Mouse (Mus musculus) hindbrain, embryonic 13.5 days (tissue): ENCODE data around the gene Mllt6. TPM values are rescaled to one million over a fixed set of nuclear protein-coding genes. Genes with fewer than 3 reads are reported as not detected.
"Not testable (repeated sequence)": the region's sequence is repeated elsewhere in the genome, so short reads cannot be mapped to it uniquely, and the experiment has no call there.

ENCODE experiments used
- ATAC-seq: fragments of 200-750 bp; cut with Nextera tagmentation; 2 replicates; pipeline ENCODE4 v1.8.0; 2017; ENCODE audit warnings: moderate TSS enrichment; ENCODE audit not compliant: low FRiP score
- H3K27ac ChIP-seq: fragments of 300-500 bp; sonication (generic); 2 replicates; pipeline ENCODE4 v1.5.1; 2015; ENCODE audit warnings: inconsistent platforms, mild to moderate bottlenecking, moderate library complexity
- H3K27me3 ChIP-seq: fragments of 300-500 bp; sonication (generic); 2 replicates; pipeline ENCODE4 v1.6.1; 2015; ENCODE audit warnings: mild to moderate bottlenecking, inconsistent platforms
- H3K36me3 ChIP-seq: fragments of 300-500 bp; sonication (generic); 2 replicates; pipeline ENCODE4 v1.6.1; 2015; ENCODE audit warnings: mild to moderate bottlenecking, inconsistent platforms
- H3K4me1 ChIP-seq: fragments of 300-500 bp; sonication (generic); replicated peaks from 2 replicates; pipeline ENCODE4 v1.6.1; 2015; ENCODE audit warnings: inconsistent platforms
- H3K4me2 ChIP-seq: fragments of 300-500 bp; sonication (generic); 2 replicates; pipeline ENCODE4 v1.6.1; 2015; ENCODE audit warnings: inconsistent platforms, mild to moderate bottlenecking, moderate library complexity
- H3K4me3 ChIP-seq: fragments of 300-500 bp; sonication (generic); 2 replicates; pipeline ENCODE4 v1.5.1; 2015; ENCODE audit warnings: mild to moderate bottlenecking, inconsistent platforms
- H3K9ac ChIP-seq: fragments of 300-500 bp; sonication (generic); 2 replicates; pipeline ENCODE4 v1.6.1; 2015; ENCODE audit warnings: mild to moderate bottlenecking, inconsistent platforms
- H3K9me3 ChIP-seq: fragments of 300-500 bp; sonication (generic); 2 replicates; pipeline ENCODE4 v1.6.1; 2016; ENCODE audit warnings: inconsistent platforms
- WGBS: fragments of 180-500 bp; shearing (Covaris S2); methylation state at CpG from one replicate; pipeline ENCODE4 v1.1.7; 2015; 5-methylcytosine and 5-hydroxymethylcytosine counted together
- microRNA-seq: library from miRNA; unstranded; fragments of <30 nt; microRNA quantifications from one replicate; pipeline ENCODE4, GENCODE M21; 2016
- polyA plus RNA-seq: library from polyadenylated mRNA; unstranded; fragments of >200 nt; fragmentation: Nextera tagmentation; extraction: Ambion mirVana; gene quantifications from 2 replicates; pipeline ENCODE4 v1.2.1, GENCODE M21; 2015

Gene Mllt6
- polyA plus RNA-seq, 1 experiment from 2014 or later = 4.1 TPM

GRCm38 (mm10) chr11:97717369-97718280 is 54.4 kb downstream of the Mllt6 start:
- H3K4me2 ChIP-seq = no peak overlapping the region
- 89% methylated on average over 26 of the region's 26 CpGs for whole genome bisulfite sequencing
- no peak overlapping the region for H3K27ac ChIP-seq
- peaks cover 5% of the 10 kb centered on the region; the same call in 1 of the 2 replicates for H3K9me3 ChIP-seq
- H3K36me3 ChIP-seq = peaks cover 96% of the 10 kb centered on the region
- no peak for ATAC-seq
- no peak overlapping the region for H3K4me3 ChIP-seq
- no peak overlapping the region for H3K9ac ChIP-seq
- no peaks in the 10 kb centered on the region for H3K4me1 ChIP-seq
- H3K27me3 ChIP-seq = no peaks in the 10 kb centered on the region

GRCm38 (mm10) chr11:97718281-97718860 is 55.2 kb downstream of the Mllt6 start:
- Histone ChIP-seq H3K4me1 (no peaks in the 10 kb centered on the region), H3K4me2 (no peak overlapping the region), H3K9me3 (peaks cover 5% of the 10 kb centered on the region; the same call in 1 of the 2 replicates), H3K9ac (no peak overlapping the region), H3K4me3 (no peak overlapping the region), H3K27me3 (no peaks in the 10 kb centered on the region), H3K36me3 (peaks cover 97% of the 10 kb centered on the region), H3K27ac (no peak overlapping the region)
- ATAC-seq = no peak
- WGBS = 87% methylated on average over 15 of the region's 15 CpGs

DNA sequence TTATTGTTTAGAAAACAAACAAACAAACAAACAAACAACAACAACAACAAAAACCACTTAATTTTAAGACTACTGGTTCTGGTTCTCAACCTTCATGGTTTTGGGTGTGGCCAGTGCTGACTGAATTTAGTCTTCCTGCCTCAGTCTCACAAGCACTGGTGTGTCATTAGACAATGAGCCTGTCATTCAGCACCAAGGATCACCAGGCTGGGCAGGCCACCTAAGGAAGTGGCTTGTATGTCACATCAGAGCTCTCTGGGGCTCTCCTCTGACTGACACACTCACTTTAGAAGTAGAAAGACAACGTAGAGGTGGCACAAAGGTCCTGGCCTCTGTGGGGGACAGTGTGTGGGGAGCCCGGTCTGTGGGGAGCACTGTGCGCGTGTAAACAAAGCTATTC is 55.8 kb downstream of the Mllt6 start:
- no peak overlapping the region for H3K4me3 ChIP-seq
- no peaks in the 10 kb centered on the region for H3K4me1 ChIP-seq
- peaks cover 97% of the 10 kb centered on the region for H3K36me3 ChIP-seq
- H3K27ac ChIP-seq = no peak overlapping the region
- no peaks in the 10 kb centered on the region for H3K27me3 ChIP-seq
- WGBS = 85% methylated on average over 4 of the region's 4 CpGs
- peaks cover 5% of the 10 kb centered on the region; the same call in 1 of the 2 replicates for H3K9me3 ChIP-seq
- no peak overlapping the region for H3K9ac ChIP-seq
- H3K4me2 ChIP-seq = no peak overlapping the region
- no peak for ATAC-seq

GRCm38 (mm10) chr11:97721338-97721737 is 58.1 kb downstream of the Mllt6 start:
- H3K36me3 ChIP-seq = peaks cover 99% of the 10 kb centered on the region
- H3K9me3 ChIP-seq = peaks cover 5% of the 10 kb centered on the region; the same call in 1 of the 2 replicates
- WGBS = 97% methylated on average over 4 of the region's 4 CpGs
- ATAC-seq = no peak
- H3K4me2 ChIP-seq = no peak overlapping the region
- no peaks in the 10 kb centered on the region for H3K4me1 ChIP-seq
- H3K27me3 ChIP-seq = no peaks in the 10 kb centered on the region
- H3K4me3 ChIP-seq = no peak overlapping the region
- H3K9ac ChIP-seq = no peak overlapping the region
- H3K27ac ChIP-seq = no peak overlapping the region

DNA sequence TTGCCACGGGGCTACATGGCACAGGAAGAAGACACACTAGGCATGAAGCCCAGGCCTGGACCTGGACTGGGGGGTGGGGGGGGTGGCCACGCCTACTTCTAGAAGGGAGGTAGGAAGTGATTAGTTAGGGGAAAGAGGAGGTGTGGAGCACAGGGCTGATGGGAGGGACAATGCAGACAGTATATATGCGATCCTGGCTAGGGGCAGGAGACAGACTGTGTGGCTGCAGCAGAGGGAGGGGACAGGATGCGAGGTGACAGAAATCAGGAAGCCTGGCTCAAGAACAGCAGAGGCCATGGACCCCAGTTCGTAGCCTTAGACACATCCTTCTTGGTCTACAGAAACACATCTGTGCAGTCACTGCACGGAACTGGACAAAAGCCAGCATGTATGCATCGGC is 60.5 kb downstream of the Mllt6 start:
- Histone ChIP-seq H3K4me3 (no peak overlapping the region), H3K9ac (no peak overlapping the region), H3K27me3 (no peaks in the 10 kb centered on the region), H3K27ac (no peak overlapping the region), H3K4me1 (no peaks in the 10 kb centered on the region), H3K36me3 (peaks cover 100% of the 10 kb centered on the region), H3K9me3 (peaks cover 5% of the 10 kb centered on the region; the same call in 1 of the 2 replicates), H3K4me2 (no peak overlapping the region)
- ATAC-seq = no peak
- WGBS = 84% methylated on average over 7 of the region's 7 CpGs

DNA sequence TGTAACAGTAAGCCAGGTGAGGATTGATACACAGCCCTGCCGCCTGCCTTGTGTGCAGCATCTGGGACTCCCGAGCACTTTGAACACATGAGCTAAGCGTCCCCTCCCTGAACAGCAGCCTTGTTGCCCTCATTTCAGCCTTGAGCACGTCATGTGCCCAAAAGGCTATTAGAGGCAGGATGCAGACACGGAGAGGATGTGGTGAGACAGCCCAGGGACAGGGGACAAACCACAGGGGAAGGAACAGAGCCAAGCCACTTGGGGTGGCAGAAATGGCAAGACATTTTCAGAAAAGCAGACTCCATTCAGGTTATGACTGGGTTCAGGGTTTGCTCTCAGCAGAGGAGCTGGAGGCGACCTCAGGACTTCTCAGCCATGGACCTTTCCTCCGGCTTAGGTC is 65.1 kb downstream of the Mllt6 start:
- H3K4me3 ChIP-seq = no peak overlapping the region
- no peak overlapping the region for H3K27ac ChIP-seq
- no peak overlapping the region for H3K4me2 ChIP-seq
- WGBS = 89% methylated on average over 7 of the region's 7 CpGs
- peaks cover 92% of the 10 kb centered on the region for H3K36me3 ChIP-seq
- no peaks in the 10 kb centered on the region for H3K27me3 ChIP-seq
- no peaks in the 10 kb centered on the region for H3K4me1 ChIP-seq
- H3K9me3 ChIP-seq = no peaks in the 10 kb centered on the region
- no peak for ATAC-seq
- no peak overlapping the region for H3K9ac ChIP-seq

DNA sequence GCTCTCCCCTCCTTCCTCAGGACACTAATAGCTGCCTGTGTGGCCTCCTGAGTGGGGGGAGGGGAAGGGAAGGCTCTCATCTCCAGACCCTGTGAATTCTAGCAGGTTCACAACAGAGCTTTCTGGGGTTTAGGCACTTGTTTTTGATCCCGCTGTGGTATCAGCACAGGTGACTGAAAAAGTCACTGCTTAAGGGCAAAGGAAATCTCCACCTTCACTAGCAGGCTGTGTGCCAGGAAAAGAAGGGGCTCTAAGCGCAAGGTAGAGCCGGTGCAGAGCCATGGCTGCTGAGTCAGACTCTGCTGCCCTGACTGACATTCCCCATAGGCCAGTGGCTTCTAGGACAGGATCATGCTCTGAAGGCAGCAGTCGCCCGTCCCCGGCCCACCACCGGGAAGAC is 65.5 kb downstream of the Mllt6 start:
- WGBS = 85% methylated on average over 7 of the region's 7 CpGs
- H3K36me3 ChIP-seq = peaks cover 88% of the 10 kb centered on the region
- ATAC-seq = no peak
- H3K9ac ChIP-seq = no peak overlapping the region
- H3K4me1 ChIP-seq = peaks cover 4% of the 10 kb centered on the region; the same call in 1 of the 2 replicates
- no peaks in the 10 kb centered on the region for H3K9me3 ChIP-seq
- H3K27ac ChIP-seq = no peak overlapping the region
- H3K27me3 ChIP-seq = no peaks in the 10 kb centered on the region
- H3K4me3 ChIP-seq = no peak overlapping the region
- no peak overlapping the region for H3K4me2 ChIP-seq

DNA sequence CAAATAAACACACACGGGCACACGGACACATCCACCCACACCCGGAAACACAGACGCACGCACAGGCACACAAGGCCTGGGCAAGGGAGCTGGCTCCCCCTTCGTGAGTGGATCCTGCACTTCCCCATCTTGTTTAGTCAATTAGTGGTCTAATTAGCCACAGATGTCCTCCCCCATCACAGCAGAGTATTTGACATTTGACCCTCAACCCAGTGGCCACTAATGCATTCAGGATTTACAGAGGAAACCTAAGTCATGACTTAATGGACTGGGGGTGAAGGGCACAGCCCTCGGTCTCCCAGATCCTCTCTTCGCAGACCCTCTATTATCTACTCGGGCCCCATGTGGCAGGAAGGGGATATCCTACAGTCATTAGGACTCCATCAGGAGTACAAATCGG is 70.5 kb downstream of the Mllt6 start:
- no peak overlapping the region for H3K27ac ChIP-seq
- no peak for ATAC-seq
- H3K4me2 ChIP-seq = no peak overlapping the region
- peaks cover 38% of the 10 kb centered on the region for H3K36me3 ChIP-seq
- no peaks in the 10 kb centered on the region for H3K27me3 ChIP-seq
- H3K4me3 ChIP-seq = no peak overlapping the region
- peaks cover 9% of the 10 kb centered on the region; the same call in 1 of the 2 replicates for H3K4me1 ChIP-seq
- no peaks in the 10 kb centered on the region for H3K9me3 ChIP-seq
- no peak overlapping the region for H3K9ac ChIP-seq
- 55% methylated on average over 10 of the region's 10 CpGs for WGBS

DNA sequence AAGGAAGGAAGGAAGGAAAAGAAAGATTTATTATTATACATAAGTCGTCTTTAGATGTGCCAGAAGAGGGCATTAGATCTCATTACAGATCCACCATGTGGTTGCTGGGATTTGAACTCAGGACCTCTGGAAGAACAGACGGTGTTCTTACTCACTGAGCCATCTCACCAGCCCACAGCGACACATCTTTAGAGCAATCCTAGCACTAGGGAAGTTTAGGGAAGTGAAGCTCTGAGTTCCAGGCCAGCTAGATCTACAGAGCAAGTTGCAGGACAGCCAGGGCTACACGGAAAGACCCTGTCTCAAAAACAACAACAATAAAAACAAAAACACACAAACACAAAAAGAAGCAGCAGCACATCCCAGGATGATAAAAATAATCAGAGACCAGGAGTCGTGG is 71.6 kb downstream of the Mllt6 start:
- H3K9ac ChIP-seq, H3K9me3 ChIP-seq, H3K4me3 ChIP-seq, H3K4me2 ChIP-seq, ATAC-seq, H3K27me3 ChIP-seq, H3K4me1 ChIP-seq, H3K27ac ChIP-seq: not testable (repeated sequence)
- H3K36me3 ChIP-seq = peaks cover 30% of the 10 kb centered on the region
- 93% methylated on average over 5 of the region's 5 CpGs for WGBS

Small RNAs within 50 kb of the gene (microRNA-seq; reads per million reads assigned to microRNA genes)
- gene Gm24158 = not detected
- not detected for gene Mir6927

Other genes with a start within 250 kb of the Mllt6 start
- 6.6 and 6.7 TPM in 2 replicates for gene Arhgap23, start 247.9 kb upstream of the Mllt6 start, polyA plus RNA-seq
- 0.96 and 1.2 TPM in 2 replicates for gene 4933428G20Rik, start 163.1 kb upstream of the Mllt6 start, polyA plus RNA-seq
- 6.0 and 7.0 TPM in 2 replicates for gene Srcin1, start 87.2 kb upstream of the Mllt6 start, polyA plus RNA-seq
- 2.3 and 3.0 TPM in 2 replicates for gene Epop, start 33.7 kb upstream of the Mllt6 start, polyA plus RNA-seq
- gene Cisd3, start 22.4 kb downstream of the Mllt6 start, polyA plus RNA-seq = 23.8 and 25.6 TPM in 2 replicates
- gene Pcgf2, start 37.1 kb downstream of the Mllt6 start, polyA plus RNA-seq = 26.2 and 26.3 TPM in 2 replicates
- 476 and 483 TPM in 2 replicates for gene Psmb3, start 40.0 kb downstream of the Mllt6 start, polyA plus RNA-seq
- 4.3 and 4.7 TPM in 2 replicates for gene Pip4k2b, start 81.3 kb downstream of the Mllt6 start, polyA plus RNA-seq
- 17.6 and 18.3 TPM in 2 replicates for gene Cwc25, start 103.1 kb downstream of the Mllt6 start, polyA plus RNA-seq
- gene 1700001P01Rik, start 112.5 kb downstream of the Mllt6 start, polyA plus RNA-seq = 0.68 and 0.79 TPM in 2 replicates
- gene Rpl23, start 119.0 kb downstream of the Mllt6 start, polyA plus RNA-seq = 369 and 380 TPM in 2 replicates
- gene Lasp1, start 135.6 kb downstream of the Mllt6 start, polyA plus RNA-seq = 131 and 137 TPM in 2 replicates
- 28.9 and 29.2 TPM in 2 replicates for gene B230217C12Rik, start 177.4 kb downstream of the Mllt6 start, polyA plus RNA-seq
- 0.52 and 0.71 TPM in 2 replicates for gene Fbxo47, start 220.7 kb downstream of the Mllt6 start, polyA plus RNA-seq